Mouse (Mus musculus): Measurements from ENCODE around the gene Fgfr2.

The Fgfr2 gene

DNA sequence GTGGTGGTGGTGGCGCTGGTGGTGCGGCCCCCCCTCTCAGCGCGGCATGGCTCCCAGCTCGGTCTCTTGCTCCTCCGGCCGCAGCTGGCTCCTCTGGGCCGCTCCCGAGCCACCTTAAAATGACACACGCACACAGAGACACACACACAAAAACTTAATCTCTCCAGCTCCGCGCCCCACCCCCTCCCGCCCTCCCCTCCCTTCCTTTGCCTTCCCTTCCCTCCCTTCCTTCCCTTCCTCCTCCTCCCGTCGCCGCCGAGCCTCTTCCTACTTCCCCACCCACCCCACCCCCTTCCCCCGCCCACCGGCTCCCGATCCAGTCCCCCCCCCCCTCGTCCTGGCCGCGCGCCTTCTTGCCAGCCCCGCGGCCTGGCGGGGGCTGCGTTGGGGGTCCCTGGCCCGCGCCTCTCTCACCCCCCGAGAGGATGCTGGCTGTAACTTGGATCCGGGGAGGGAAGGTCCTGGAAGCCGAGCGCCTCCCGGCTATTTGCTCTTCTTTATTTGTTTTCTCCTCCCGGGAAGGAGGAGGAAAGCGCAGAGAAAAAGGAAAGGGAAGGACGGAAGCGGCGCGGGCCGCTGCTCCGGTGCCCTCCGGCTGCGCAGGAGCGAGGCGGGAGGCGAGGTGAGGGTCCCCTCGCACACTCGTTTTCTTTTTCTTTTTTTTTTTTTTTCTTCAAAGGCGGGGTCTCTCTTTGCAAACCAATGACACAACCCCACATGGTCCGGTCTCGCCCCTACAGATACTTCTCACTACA is at the start of gene Fgfr2:
Fgfr2 (minus strand) TSS at position 107 of the 755 bp plus-strand sequence.
- DNase-seq (ENCODE audit: low read depth, low spot score): peak; percentile 77

DNA sequence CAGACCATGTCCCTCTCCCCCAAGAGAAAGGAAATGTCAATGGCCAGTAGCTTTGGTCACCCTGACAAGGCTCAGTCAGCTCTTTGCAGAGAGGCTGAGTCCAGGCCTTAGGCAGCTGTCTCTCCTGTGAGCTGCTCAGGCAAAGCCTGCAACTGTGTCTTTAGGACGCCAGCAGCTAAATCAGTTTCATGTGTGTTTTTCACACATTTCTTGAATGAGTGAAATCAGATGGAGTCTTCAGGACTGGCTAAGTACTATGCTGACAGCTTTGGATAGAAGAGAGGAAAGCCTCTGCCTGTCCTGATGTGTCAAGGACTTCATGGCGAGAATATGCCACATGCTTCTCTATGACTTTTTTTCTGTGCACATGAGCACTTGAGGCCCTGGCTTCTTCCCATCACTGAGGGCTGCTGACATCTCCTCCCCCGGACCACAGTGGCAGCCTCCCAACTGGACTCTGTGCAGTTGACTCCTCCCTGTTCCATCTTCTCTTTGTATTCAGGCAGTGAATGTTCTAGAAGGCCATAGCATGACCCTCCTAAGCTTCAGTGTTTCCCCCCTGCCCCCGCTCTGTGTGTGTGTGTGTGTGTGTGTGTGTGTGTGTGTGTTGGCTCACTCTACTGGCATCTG is 48.4 kb upstream of the Fgfr2 start:
- DNase-seq (ENCODE audit: low read depth, low spot score): no peak

DNA sequence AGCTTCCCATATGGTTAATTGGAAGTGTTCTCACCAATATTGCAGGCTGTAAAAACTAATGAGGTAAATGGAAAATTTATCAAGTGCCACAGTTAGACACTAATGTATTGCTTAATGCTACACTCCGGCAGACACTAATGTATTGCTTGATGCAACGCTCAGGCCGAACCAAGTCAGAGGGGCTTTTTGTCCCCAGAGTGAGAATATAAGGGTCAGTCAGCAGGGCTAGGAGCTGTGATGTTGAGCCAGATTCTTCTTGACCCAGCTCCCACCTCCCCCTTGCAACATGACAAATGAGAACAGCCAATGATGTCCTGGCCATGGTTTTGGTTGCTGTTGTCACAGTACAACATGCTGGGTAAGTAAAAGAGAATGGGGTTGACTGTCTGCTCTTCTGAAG is 45.8 kb upstream of the Fgfr2 start:
- DNase-seq (ENCODE audit: low read depth, low spot score): no peak

- no peak for DNase-seq (ENCODE audit: low read depth, low spot score)
Measured at GRCm38 (mm10) chr7:133167903-133168302, 44.8 kb upstream of the Fgfr2 start.

DNA sequence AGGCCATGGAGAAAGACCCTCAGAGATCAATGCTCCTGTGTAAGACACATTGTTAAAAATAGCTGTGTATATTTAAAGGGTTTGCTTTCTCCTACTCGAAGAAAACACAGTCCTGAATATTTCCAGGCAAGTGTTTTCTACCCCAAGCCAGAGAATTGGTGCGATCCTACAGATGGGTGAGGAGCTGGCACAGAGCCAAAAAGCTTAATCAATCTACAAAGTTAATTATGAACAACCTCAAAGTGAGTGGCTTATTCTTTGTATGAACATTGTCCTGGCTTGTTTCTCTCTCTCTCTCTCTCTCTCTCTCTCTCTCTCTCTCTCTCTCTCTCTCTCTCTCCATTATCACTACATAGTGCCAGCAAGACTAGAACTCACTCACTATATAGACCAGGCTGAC is 41.6 kb upstream of the Fgfr2 start:
- DNase-seq (ENCODE audit: low read depth, low spot score): no peak

DNA sequence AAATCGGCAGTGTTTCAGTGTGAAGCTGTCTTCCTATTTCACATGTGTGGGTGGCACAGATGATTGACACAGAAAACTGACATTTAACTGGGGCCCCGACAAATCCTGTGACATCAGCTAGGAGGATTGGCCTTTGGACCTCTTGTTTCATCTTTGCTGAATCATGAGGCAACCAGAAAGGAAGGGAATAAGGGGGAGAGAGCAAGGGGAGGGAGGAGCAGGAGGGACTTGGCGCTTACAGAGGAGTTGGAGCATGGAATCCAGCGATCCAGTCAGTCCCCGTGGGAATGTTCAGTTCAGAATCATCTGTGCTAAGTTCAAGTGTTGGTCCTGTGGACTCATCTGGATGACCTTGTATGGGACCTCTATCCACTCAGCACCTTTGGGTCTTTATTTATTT is 39.9 kb upstream of the Fgfr2 start:
- peak; percentile 46 for DNase-seq (ENCODE audit: low read depth, low spot score)

- peak; percentile 67 for DNase-seq (ENCODE audit: low read depth, low spot score)
Measured at GRCm38 (mm10) chr7:133162131-133162530, 39.0 kb upstream of the Fgfr2 start.

GRCm38 (mm10) chr7:133161362-133162080 is 38.4 kb upstream of the Fgfr2 start:
- DNase-seq (ENCODE audit: low read depth, low spot score): no peak

DNA sequence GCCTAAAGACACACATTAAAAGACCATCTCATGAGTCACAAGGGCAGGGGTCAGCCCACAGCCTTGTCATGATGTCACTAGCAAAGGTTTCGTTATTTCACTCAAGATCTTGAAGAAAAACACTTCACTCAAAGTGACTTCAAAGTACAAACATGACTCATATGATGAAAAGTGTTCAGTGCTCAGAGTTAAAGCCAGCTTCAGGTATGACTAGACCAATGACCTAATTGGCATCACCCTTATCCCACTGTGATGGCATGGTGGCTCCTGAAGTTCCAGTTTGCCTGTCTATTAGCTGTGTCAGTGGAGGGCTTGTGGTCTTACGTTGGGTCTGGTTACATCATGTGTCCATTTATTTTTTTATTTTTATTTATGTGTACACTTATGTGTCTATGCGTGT is 36.4 kb upstream of the Fgfr2 start:
- peak; percentile 25 for DNase-seq (ENCODE audit: low read depth, low spot score)

GRCm38 (mm10) chr7:133155621-133156020 is 32.5 kb upstream of the Fgfr2 start:
- DNase-seq (ENCODE audit: low read depth, low spot score): no peak

GRCm38 (mm10) chr7:133154846-133155245 is 31.7 kb upstream of the Fgfr2 start:
- no peak for DNase-seq (ENCODE audit: low read depth, low spot score)

DNA sequence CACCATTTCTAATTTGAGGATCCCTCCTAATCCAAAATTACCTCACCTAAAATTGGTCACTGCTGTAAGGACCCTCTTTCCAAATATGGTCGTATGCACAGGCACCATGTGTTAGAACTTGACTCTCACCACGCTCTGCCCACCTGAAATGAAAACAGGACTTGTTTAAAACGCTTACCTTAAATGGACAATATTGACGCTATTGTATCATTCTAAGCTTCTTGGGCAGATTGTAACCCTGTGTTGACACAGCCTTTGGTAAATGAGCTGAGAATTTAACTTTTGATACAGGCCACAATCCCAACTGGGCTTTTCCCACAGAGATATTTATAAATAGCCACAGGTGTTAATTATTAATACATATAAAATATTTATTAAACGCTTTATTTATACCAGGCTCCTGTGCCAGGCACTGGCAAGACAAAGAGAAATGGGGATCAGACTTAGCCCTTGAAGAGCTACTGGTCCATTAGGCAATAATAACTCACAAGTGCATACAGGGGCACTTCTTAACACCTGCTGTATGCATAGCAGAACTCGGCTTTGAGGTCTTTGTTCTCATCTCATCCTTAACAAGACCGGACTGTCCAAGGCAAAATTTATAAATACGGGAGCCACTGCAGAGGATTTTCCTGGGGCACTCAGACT is 16.7 kb upstream of the Fgfr2 start:
- DNase-seq (ENCODE audit: low read depth, low spot score): no peak

GRCm38 (mm10) chr7:133133552-133133951 is 10.4 kb upstream of the Fgfr2 start:
- DNase-seq (ENCODE audit: low read depth, low spot score): peak; percentile 19

- peak; percentile 49 for DNase-seq (ENCODE audit: low read depth, low spot score)
Measured at GRCm38 (mm10) chr7:133132702-133133101, 9.6 kb upstream of the Fgfr2 start.

DNA sequence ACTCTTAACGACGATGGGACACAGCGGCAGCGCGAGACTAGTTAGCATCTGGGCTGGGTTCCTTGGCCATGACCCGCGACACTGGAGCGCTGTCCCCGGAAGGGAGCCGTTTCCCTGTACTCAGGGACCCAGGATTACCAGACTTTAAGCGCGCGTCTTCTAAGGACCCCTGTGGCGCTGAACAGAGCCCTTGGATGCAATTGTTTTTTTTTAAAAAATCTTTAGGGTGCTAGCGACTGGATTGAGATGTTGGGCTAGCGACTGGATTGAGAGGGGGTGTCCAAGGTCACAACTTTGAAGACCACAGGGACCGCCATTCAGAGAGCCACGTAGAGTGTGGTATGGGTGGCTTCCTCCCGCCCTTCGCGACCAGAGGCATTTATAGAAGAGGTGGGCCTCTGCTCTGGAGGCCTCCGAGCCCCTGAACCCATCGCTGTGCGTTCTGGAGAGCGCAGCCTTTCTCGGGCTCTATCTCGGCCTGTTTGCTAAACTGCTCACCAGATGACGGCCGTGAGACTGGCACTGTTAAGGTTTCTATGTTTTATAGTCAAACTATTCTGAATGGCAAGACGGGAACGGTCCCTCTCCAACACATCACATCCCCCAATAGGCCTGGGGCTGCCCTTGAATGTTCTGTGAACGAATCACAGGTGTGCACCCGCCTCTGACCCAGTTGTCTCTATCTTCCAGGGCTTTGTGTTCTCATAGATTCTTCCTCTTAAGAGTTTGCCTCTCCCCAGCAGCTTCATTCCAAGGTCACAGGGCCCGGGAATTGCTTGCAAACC is 1.7 kb upstream of the Fgfr2 start:
- no peak for DNase-seq (ENCODE audit: low read depth, low spot score)

GRCm38 (mm10) chr7:133123999-133124700 is 1.0 kb upstream of the Fgfr2 start, which contains the start of gene Ctbp2:
TSS of gene Ctbp2 (minus strand) at chr7:133124354.
- DNase-seq (ENCODE audit: low read depth, low spot score): peak; percentile 61

DNA sequence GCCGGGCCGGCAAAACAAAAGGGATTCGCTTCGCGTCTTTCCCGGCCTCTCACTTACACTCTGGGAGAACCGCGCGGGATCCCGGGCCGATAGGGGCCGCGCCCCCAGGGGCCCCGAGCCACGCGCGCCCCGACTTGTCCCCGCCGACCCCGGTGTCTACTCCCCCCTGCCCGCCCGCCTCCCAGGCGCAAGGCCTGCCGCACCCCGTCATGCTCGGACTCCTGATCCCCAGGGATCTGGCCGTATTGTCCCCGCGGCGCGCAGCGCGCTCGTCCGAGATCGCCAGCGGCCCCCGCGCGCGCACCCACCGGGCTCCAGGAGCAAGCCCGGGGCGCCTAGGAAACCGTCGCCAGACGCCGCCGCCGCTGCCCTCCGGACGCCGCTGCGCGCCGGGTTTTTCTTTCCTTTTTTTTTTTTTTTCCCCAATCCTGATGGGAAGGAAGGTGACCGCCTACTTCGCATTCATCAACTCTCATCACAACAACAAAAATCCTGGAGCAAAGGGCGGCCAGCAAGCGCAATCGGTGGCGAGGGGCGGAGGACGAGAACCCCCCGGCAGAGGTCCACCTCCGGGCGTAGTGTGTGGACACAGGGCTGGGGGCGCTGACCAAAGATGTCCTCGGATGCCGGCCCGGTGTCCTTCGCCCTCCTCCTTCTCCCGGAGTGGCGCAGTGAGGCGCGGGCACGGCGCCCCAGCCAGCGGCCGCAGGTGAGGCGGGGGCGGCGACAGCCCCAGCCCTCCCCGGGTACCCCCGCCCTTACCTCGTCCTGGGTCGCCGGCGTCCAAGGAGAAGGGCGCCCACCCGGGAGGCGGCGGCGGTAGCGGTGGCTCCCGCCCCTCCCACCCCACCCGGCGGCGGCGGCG is 539 bp downstream of the Fgfr2 start:
- DNase-seq (ENCODE audit: low read depth, low spot score): peak; percentile 61

GRCm38 (mm10) chr7:133121661-133122378 is 1.3 kb downstream of the Fgfr2 start:
- DNase-seq (ENCODE audit: low read depth, low spot score): no peak

DNA sequence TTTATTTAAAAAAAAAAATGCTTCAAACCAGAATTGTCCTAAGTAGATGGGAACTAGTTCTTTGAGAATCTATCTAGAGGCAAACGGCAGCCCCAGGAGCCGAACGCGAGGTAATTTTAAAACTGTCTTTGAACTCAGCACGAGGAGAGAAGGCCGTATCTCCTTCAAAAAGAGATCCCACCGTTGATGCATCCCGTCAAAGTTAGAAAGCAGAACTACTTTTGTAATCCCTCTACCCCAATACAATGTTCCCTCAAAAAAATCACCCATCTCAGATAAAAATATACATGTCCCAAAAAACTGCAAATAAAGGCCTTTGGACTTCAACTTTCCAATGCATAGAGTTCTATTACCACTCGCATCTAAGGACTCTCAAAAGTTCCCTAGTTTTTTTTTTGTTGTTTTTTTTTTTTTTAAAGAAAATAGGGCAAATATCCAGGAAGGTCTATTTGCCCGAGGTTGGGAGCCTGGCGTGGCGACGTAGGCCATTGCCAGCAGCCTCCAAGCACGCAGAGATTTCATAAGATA is 2.0 kb downstream of the Fgfr2 start:
- peak; percentile 3 for DNase-seq (ENCODE audit: low read depth, low spot score)
